In genomic region chr11:57700114-57700513, GRCm38 (mm10) we compare ENCODE assay signal across 27 mouse cellular contexts. TPM values are rescaled to one million over a fixed set of nuclear protein-coding genes. Genes with fewer than 3 reads are reported as not detected.
DNase-seq lines count a peak whose midpoint lies in the region; ATAC-seq and TF ChIP-seq lines count a peak whose summit lies in the region.
"Had no signal": no experiment of that assay in that cellular context is flagged by ENCODE, and none has a peak within 500 bp of the region (broad histone marks: within the 10 kb centered on the region; RNA-seq: fewer than 3 reads in every experiment).

No protein-coding gene starts in this region.

- H3K36me3 ChIP-seq in intestine, postnatal 0 days (ENCODE audit: control insufficient read depth, insufficient read depth) = no peaks in the 10 kb centered on the region
- H3K36me3 ChIP-seq in intestine, embryonic 16.5 days (ENCODE audit: control insufficient read depth, insufficient read depth, low read length) = no peaks in the 10 kb centered on the region
- peaks cover 5% of the 10 kb centered on the region; the same call in 1 of the 2 replicates for H3K36me3 ChIP-seq in limb, embryonic 14.5 days (ENCODE audit: control insufficient read depth, insufficient read depth, low read length)
- H3K36me3 ChIP-seq: heart, embryonic 15.5 days; intestine, embryonic 15.5 days had no signal

- no peak overlapping the region for H3K4me3 ChIP-seq in intestine, postnatal 0 days (ENCODE audit: low read depth, low read length)
- H3K4me3 ChIP-seq in intestine, embryonic 16.5 days (ENCODE audit: low read length) = no peak overlapping the region
- no peak overlapping the region for H3K4me3 ChIP-seq in limb, embryonic 14.5 days (replicated peaks; ENCODE audit: low read length)
- H3K4me3 ChIP-seq in cerebellum, adult 2 months (replicated peaks; ENCODE audit: insufficient read depth, low read depth, low read length) = no peak overlapping the region
- H3K4me3 ChIP-seq: embryonic facial prominence, embryonic 15.5 days; gastrocnemius, adult 2 months; heart, embryonic 12.5 days; heart, embryonic 15.5 days; hindbrain, embryonic 10.5 days; hindbrain, embryonic 13.5 days; intestine, embryonic 15.5 days had no signal

- peaks cover 9% of the 10 kb centered on the region; the same call in 1 of the 2 replicates for H3K4me1 ChIP-seq in intestine, postnatal 0 days (replicated peaks; ENCODE audit: control insufficient read depth, insufficient read depth, low read length)
- H3K4me1 ChIP-seq in intestine, embryonic 16.5 days (ENCODE audit: control insufficient read depth, insufficient read depth, low read length) = no peaks in the 10 kb centered on the region; the same call in 1 of the 2 replicates
- H3K4me1 ChIP-seq in limb, embryonic 14.5 days (ENCODE audit: control insufficient read depth, insufficient read depth, low read length) = peaks cover 21% of the 10 kb centered on the region
- peaks cover 4% of the 10 kb centered on the region for H3K4me1 ChIP-seq in cerebellum, adult 2 months (ENCODE audit: control insufficient read depth, insufficient read depth, low read length)

- no peak for TF ChIP-seq CTCF in intestine, postnatal 0 days (IDR thresholded peaks at IDR 0.05; ENCODE audit: low read depth)
- TF ChIP-seq CTCF in cerebellum, adult 2 months (IDR thresholded peaks at IDR 0.05; ENCODE audit: borderline replicate concordance, insufficient read depth, low read depth, low read length) = no peak

- H3K4me2 ChIP-seq in intestine, postnatal 0 days (replicated peaks; ENCODE audit: low read depth) = no peak overlapping the region
- no peak overlapping the region for H3K4me2 ChIP-seq in intestine, embryonic 16.5 days (ENCODE audit: low read depth, low read length)
- H3K4me2 ChIP-seq in limb, embryonic 14.5 days (replicated peaks; ENCODE audit: low read depth, low read length, severe bottlenecking) = no peak overlapping the region
- H3K4me2 ChIP-seq: embryonic facial prominence, embryonic 15.5 days; heart, embryonic 12.5 days; heart, embryonic 15.5 days; hindbrain, embryonic 13.5 days; intestine, embryonic 15.5 days had no signal

- no peak for ATAC-seq in intestine, postnatal 0 days
- ATAC-seq in intestine, embryonic 16.5 days = no peak
- no peak for ATAC-seq in limb, embryonic 14.5 days (ENCODE audit: low FRiP score, low read depth)
- ATAC-seq: CD4-positive, CD25-positive, alpha-beta regulatory T cell, adult 4 months; forebrain, embryonic 14.5 days; hindbrain, embryonic 16.5 days had no signal

- 0 out of 2 replicates have a peak overlapping the region, but pooled peaks have one; percentile 84 for H3K27ac ChIP-seq in intestine, postnatal 0 days (ENCODE audit: low read depth, low read length)
- no peak overlapping the region for H3K27ac ChIP-seq in intestine, embryonic 16.5 days (ENCODE audit: low read length)
- H3K27ac ChIP-seq in limb, embryonic 14.5 days (replicated peaks; ENCODE audit: low read depth, low read length) = no peak overlapping the region
- no peak overlapping the region for H3K27ac ChIP-seq in cerebellum, adult 2 months (ENCODE audit: insufficient read depth, low read length)
- H3K27ac ChIP-seq: embryonic facial prominence, embryonic 15.5 days; gastrocnemius, adult 2 months; heart, embryonic 15.5 days; hindbrain, embryonic 10.5 days; intestine, embryonic 15.5 days had no signal

- H3K27me3 ChIP-seq in intestine, postnatal 0 days (replicated peaks; ENCODE audit: control insufficient read depth, insufficient read depth, low read length) = no peaks in the 10 kb centered on the region
- H3K27me3 ChIP-seq in intestine, embryonic 16.5 days (replicated peaks; ENCODE audit: control insufficient read depth, insufficient read depth, low read length) = no peaks in the 10 kb centered on the region
- H3K27me3 ChIP-seq in limb, embryonic 14.5 days (ENCODE audit: control insufficient read depth, insufficient read depth, low read length) = no peaks in the 10 kb centered on the region
- no peaks in the 10 kb centered on the region; the same call in 1 of the 2 replicates for H3K27me3 ChIP-seq in cerebellum, adult 2 months (ENCODE audit: control insufficient read depth, insufficient read depth, low read length)
- H3K27me3 ChIP-seq: embryonic facial prominence, embryonic 15.5 days; heart, embryonic 12.5 days; heart, embryonic 15.5 days; intestine, embryonic 15.5 days had no signal

- no peak for TF ChIP-seq POLR2A in limb, embryonic 14.5 days (IDR thresholded peaks at IDR 0.05; ENCODE audit: borderline replicate concordance, extremely low read depth, insufficient read depth, insufficient read length)
- no peak for TF ChIP-seq POLR2A in cerebellum, adult 2 months (IDR thresholded peaks at IDR 0.05; ENCODE audit: borderline replicate concordance, insufficient read depth, low read length)

- peak; percentile 57 for DNase-seq in forelimb bud, embryonic 11.5 days (ENCODE audit: low read depth, low spot score)
- DNase-seq in limb, embryonic 14.5 days (ENCODE audit: low spot score) = peak; percentile 46
- DNase-seq in ovary, postnatal 10 days (ENCODE audit: low spot score) = no peak
- no peak for DNase-seq in B cell, adult 2 months
- no peak for DNase-seq in cerebellum, adult 2 months
- DNase-seq: adrenal gland, adult 2 months; adrenal gland, postnatal 14 days; cerebellum, adult 11 months; cerebellum, adult 8-10 months; cerebellum, postnatal 10 days; cerebellum, postnatal 36 days; gastrocnemius, adult 2 months; gastrocnemius, postnatal 14 days; heart, adult 18-20 months; heart, postnatal 10 days; heart, postnatal 36 days had no signal

- 93% methylated on average over 7 of the region's 7 CpGs for WGBS in intestine, postnatal 0 days
- 94% methylated on average over 7 of the region's 7 CpGs for WGBS in intestine, embryonic 16.5 days
- 48% methylated on average over 7 of the region's 7 CpGs for WGBS in limb, embryonic 14.5 days
- 84% methylated on average over 7 of the region's 7 CpGs for WGBS in cerebellum, adult 2 months

- no peaks in the 10 kb centered on the region for H3K9me3 ChIP-seq in intestine, postnatal 0 days (ENCODE audit: control insufficient read depth)
- H3K9me3 ChIP-seq in intestine, embryonic 16.5 days (ENCODE audit: control insufficient read depth, low read length) = no peaks in the 10 kb centered on the region
- H3K9me3 ChIP-seq in limb, embryonic 14.5 days (ENCODE audit: control insufficient read depth, low read length) = no peaks in the 10 kb centered on the region; the same call in 1 of the 2 replicates
- H3K9me3 ChIP-seq: heart, embryonic 15.5 days; hindbrain, embryonic 13.5 days; intestine, embryonic 15.5 days had no signal

- H3K9ac ChIP-seq in intestine, postnatal 0 days (ENCODE audit: low read depth, low read length) = no peak overlapping the region
- H3K9ac ChIP-seq in intestine, embryonic 16.5 days (ENCODE audit: low read depth, low read length) = no peak overlapping the region
- no peak overlapping the region for H3K9ac ChIP-seq in limb, embryonic 14.5 days (ENCODE audit: low read depth, low read length, severe bottlenecking)
- H3K9ac ChIP-seq: embryonic facial prominence, embryonic 15.5 days; heart, embryonic 12.5 days; heart, embryonic 15.5 days; hindbrain, embryonic 13.5 days; intestine, embryonic 15.5 days had no signal

RNA-seq across cellular contexts. Expression of gene Galnt10, which starts 54.9 kb away (rescaled TPM):
- polyA plus RNA-seq in intestine, postnatal 0 days (2015; fragmentation: Nextera tagmentation; extraction: Ambion mirVana) = 19.8 and 22.5 TPM in 2 replicates
- polyA plus RNA-seq in intestine, embryonic 16.5 days (2015; fragmentation: Nextera tagmentation; extraction: Ambion mirVana) = 16.9 and 17.8 TPM in 2 replicates
- 26.5 and 30.3 TPM in 2 replicates for polyA plus RNA-seq in limb, embryonic 14.5 days (2012; rRNA removed)
- 24.4 and 27.5 TPM in 2 replicates for polyA plus RNA-seq in limb, embryonic 14.5 days (2014; fragmentation: Nextera tagmentation; extraction: Ambion mirVana)
- 9.9 and 11.2 TPM in 2 replicates for polyA plus RNA-seq in cerebellum, adult 2 months (2012; rRNA removed)

Comparison
In these comparisons a context has a peak if more than half of its experiments do, and no peak if none do; other contexts are left out.
1. DNase-seq: peak in forelimb bud, embryonic 11.5 days (single experiment) and limb, embryonic 14.5 days (single experiment); none in ovary, postnatal 10 days (single experiment), B cell, adult 2 months (0 of 2) and cerebellum, adult 2 months (0 of 2).